Comparison of ENCODE assay signal across 9 mouse cellular contexts in the genomic region with DNA sequence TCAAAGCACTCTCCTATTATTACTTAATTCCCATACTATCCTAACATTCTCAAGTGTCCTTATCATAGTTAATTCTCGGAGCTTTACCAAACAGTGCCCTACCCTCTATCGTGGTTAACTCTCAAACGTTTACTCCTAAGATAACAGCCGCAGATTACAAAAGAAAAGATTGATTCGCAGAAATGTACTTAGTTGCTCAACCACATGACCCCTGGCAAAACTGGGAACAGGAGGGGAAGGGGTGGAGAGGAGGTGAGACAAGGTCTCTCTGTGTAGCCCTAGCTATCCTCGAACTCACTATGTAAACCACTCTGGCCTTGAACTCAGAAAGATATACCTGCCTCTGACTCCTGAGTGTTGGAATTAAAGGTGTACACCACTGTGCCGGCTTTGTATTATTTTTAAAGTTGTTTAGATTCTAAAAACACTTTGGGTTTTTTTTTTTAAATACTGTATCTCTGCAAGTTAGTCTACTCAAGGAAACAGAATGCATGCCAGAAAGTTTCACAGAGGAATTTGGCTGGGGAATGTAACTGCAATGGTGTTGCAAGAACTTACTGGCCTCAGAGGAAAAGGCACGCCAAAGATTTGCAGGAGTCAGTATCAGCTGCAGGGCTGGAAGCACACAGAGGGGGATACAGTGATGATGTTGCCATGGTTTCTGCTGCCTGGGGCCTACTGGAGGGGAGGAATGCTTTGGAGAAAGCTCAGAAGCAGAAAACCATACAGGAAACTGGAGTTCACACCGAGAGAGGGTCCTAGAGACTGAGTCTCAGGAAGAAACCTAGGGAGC.
DNase-seq lines count a peak whose midpoint lies in the region; ATAC-seq lines count a peak whose summit lies in the region.
"Had no signal": no experiment of that assay in that cellular context is flagged by ENCODE, and none has a peak within 500 bp of the region (broad histone marks: within the 10 kb centered on the region; RNA-seq: fewer than 3 reads in every experiment).

No protein-coding gene starts in this region.

- no peak overlapping the region for H3K4me2 ChIP-seq in embryonic facial prominence, embryonic 11.5 days (ENCODE audit: low read depth, low read length)
- no peak overlapping the region for H3K4me2 ChIP-seq in neural tube, embryonic 15.5 days
- H3K4me2 ChIP-seq: embryonic facial prominence, embryonic 12.5 days had no signal

- 68% methylated on average over 9 of the region's 9 CpGs for whole genome bisulfite sequencing in embryonic facial prominence, embryonic 11.5 days
- WGBS in limb, embryonic 10.5 days, result 81% methylated on average over 9 of the region's 9 CpGs
- 67% methylated on average over 9 of the region's 9 CpGs for WGBS in neural tube, embryonic 15.5 days

- H3K9me3 ChIP-seq in embryonic facial prominence, embryonic 11.5 days (replicated peaks; ENCODE audit: control insufficient read depth, low read length), result no peaks in the 10 kb centered on the region
- no peaks in the 10 kb centered on the region for H3K9me3 ChIP-seq in limb, embryonic 10.5 days (replicated peaks)
- no peaks in the 10 kb centered on the region for H3K9me3 ChIP-seq in neural tube, embryonic 15.5 days (replicated peaks)
- H3K9me3 ChIP-seq: embryonic facial prominence, embryonic 12.5 days had no signal

- peak; percentile 1 for DNase-seq in kidney, postnatal 14 days
- no peak for DNase-seq in kidney, adult 11 months
- DNase-seq in embryonic facial prominence, embryonic 11.5 days (ENCODE audit: low spot score), result peak; percentile 47
- DNase-seq in limb, embryonic 10.5 days (ENCODE audit: low spot score), result peak; percentile 33
- DNase-seq in thymus, postnatal 25 days, result no peak
- no peak for DNase-seq in cerebellum, adult 18-20 months
- DNase-seq in left cerebral cortex, postnatal 36 days (ENCODE audit: low spot score in 2 of 2), result no peak

- intact Hi-C loops in left cerebral cortex, postnatal 36 days (cut with DNase I), result no loop called here

- no peaks in the 10 kb centered on the region for H3K27me3 ChIP-seq in embryonic facial prominence, embryonic 11.5 days (ENCODE audit: control insufficient read depth, insufficient read depth, low read length)
- no peaks in the 10 kb centered on the region for H3K27me3 ChIP-seq in limb, embryonic 10.5 days (ENCODE audit: low read depth, poor library complexity, severe bottlenecking)
- no peaks in the 10 kb centered on the region for H3K27me3 ChIP-seq in neural tube, embryonic 15.5 days (replicated peaks)
- H3K27me3 ChIP-seq: embryonic facial prominence, embryonic 12.5 days had no signal

- no peak for ATAC-seq in embryonic facial prominence, embryonic 11.5 days (replicated peaks; ENCODE audit: insufficient number of reproducible peaks, low FRiP score, low TSS enrichment, low read depth)
- ATAC-seq in neural tube, embryonic 15.5 days (ENCODE audit: low FRiP score), result peak; percentile 86

- no peaks in the 10 kb centered on the region for H3K36me3 ChIP-seq in embryonic facial prominence, embryonic 11.5 days (replicated peaks; ENCODE audit: control insufficient read depth, insufficient read depth, low read depth, low read length)
- no peaks in the 10 kb centered on the region for H3K36me3 ChIP-seq in limb, embryonic 10.5 days
- H3K36me3 ChIP-seq in neural tube, embryonic 15.5 days, result no peaks in the 10 kb centered on the region
- H3K36me3 ChIP-seq: embryonic facial prominence, embryonic 12.5 days had no signal

- H3K9ac ChIP-seq in embryonic facial prominence, embryonic 11.5 days (replicated peaks; ENCODE audit: low read length), result no peak overlapping the region
- no peak overlapping the region for H3K9ac ChIP-seq in neural tube, embryonic 15.5 days (replicated peaks)
- H3K9ac ChIP-seq: embryonic facial prominence, embryonic 12.5 days had no signal

- no peak overlapping the region for H3K4me3 ChIP-seq in embryonic facial prominence, embryonic 11.5 days (ENCODE audit: low read depth, low read length)
- H3K4me3 ChIP-seq in limb, embryonic 10.5 days, result no peak overlapping the region
- H3K4me3 ChIP-seq in neural tube, embryonic 15.5 days (replicated peaks), result no peak overlapping the region
- H3K4me3 ChIP-seq: embryonic facial prominence, embryonic 12.5 days had no signal

- H3K27ac ChIP-seq in embryonic facial prominence, embryonic 11.5 days (replicated peaks; ENCODE audit: low read depth, low read length), result no peak overlapping the region
- H3K27ac ChIP-seq in limb, embryonic 10.5 days, result no peak overlapping the region
- H3K27ac ChIP-seq in neural tube, embryonic 15.5 days (replicated peaks), result no peak overlapping the region
- H3K27ac ChIP-seq: embryonic facial prominence, embryonic 12.5 days had no signal

- H3K4me1 ChIP-seq in embryonic facial prominence, embryonic 11.5 days (ENCODE audit: control insufficient read depth, insufficient read depth, low read length), result no peaks in the 10 kb centered on the region
- H3K4me1 ChIP-seq in limb, embryonic 10.5 days, result peaks cover 14% of the 10 kb centered on the region
- peaks cover 7% of the 10 kb centered on the region; the same call in 1 of the 2 replicates for H3K4me1 ChIP-seq in neural tube, embryonic 15.5 days

Comparison
In these comparisons a context has a peak if more than half of its experiments do, and no peak if none do; other contexts are left out.
1. DNase-seq: peak in kidney, postnatal 14 days (single experiment), embryonic facial prominence, embryonic 11.5 days (single experiment) and limb, embryonic 10.5 days (single experiment); none in kidney, adult 11 months (single experiment), thymus, postnatal 25 days (single experiment), cerebellum, adult 18-20 months (0 of 2) and left cerebral cortex, postnatal 36 days (0 of 2).